Mouse (Mus musculus): ENCODE results near the gene Jagn1. TPM values are rescaled to one million over a fixed set of nuclear protein-coding genes. Genes with fewer than 3 reads are reported as not detected.

The Jagn1 gene
- polyA plus RNA-seq, 2 experiments, result 61.0 to 82.8 TPM

DNA sequence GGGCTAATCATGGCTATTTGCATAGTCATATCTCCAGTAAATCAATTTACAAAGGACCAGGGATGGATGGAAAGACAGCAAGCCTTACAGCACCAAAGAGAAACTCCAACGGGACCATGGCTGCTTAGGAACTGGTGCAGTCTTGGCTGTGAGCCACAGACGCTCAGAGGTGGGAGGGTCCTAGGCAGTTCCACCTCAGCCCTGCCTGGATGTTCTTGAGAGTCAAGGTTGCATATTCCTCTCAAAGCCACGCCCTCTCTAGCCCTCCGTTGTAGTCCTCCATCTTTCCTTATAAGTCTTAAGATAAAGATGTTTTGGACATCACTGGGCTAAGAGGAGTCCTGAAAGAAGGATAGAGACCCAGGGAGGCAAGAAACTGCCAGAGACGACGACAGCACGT lies 21.7 kb downstream of the Jagn1 start:
- ATAC-seq (ENCODE audit: low FRiP score, low read depth) (no peak), DNase-seq (ENCODE audit: low spot score) (no peak)
- no peaks in the 10 kb centered on the region for H3K4me1 ChIP-seq (ENCODE audit: control insufficient read depth, insufficient read depth, low read length)
- no peak overlapping the region for H3K4me3 ChIP-seq (replicated peaks; ENCODE audit: low read length)
- H3K27ac ChIP-seq (replicated peaks; ENCODE audit: low read depth, low read length), result no peak overlapping the region
- no peak overlapping the region for H3K9ac ChIP-seq (ENCODE audit: low read depth, low read length, severe bottlenecking)
- H3K9me3 ChIP-seq (ENCODE audit: control insufficient read depth, low read length), result no peaks in the 10 kb centered on the region
- no peaks in the 10 kb centered on the region for H3K27me3 ChIP-seq (ENCODE audit: control insufficient read depth, insufficient read depth, low read length)
- TF ChIP-seq POLR2A (IDR thresholded peaks at IDR 0.05; ENCODE audit: borderline replicate concordance, extremely low read depth, insufficient read depth, insufficient read length), result no peak
- H3K36me3 ChIP-seq (ENCODE audit: control insufficient read depth, insufficient read depth, low read length), result no peaks in the 10 kb centered on the region
- H3K4me2 ChIP-seq (replicated peaks; ENCODE audit: low read depth, low read length, severe bottlenecking), result no peak overlapping the region
- WGBS, result 59% methylated on average over 7 of the region's 7 CpGs

GRCm38 (mm10) chr6:113465602-113466001 lies 23.2 kb downstream of the Jagn1 start:
- no peak for TF ChIP-seq POLR2A (IDR thresholded peaks at IDR 0.05; ENCODE audit: borderline replicate concordance, extremely low read depth, insufficient read depth, insufficient read length)
- ATAC-seq (ENCODE audit: low FRiP score, low read depth), result no peak
- Histone ChIP-seq H3K36me3 (ENCODE audit: control insufficient read depth, insufficient read depth, low read length) (no peaks in the 10 kb centered on the region), H3K27me3 (ENCODE audit: control insufficient read depth, insufficient read depth, low read length) (peaks cover 11% of the 10 kb centered on the region), H3K4me1 (ENCODE audit: control insufficient read depth, insufficient read depth, low read length) (peaks cover 3% of the 10 kb centered on the region; the same call in 1 of the 2 replicates), H3K9me3 (ENCODE audit: control insufficient read depth, low read length) (no peaks in the 10 kb centered on the region), H3K4me2 (replicated peaks; ENCODE audit: low read depth, low read length, severe bottlenecking) (no peak overlapping the region), H3K4me3 (replicated peaks; ENCODE audit: low read length) (no peak overlapping the region), H3K27ac (replicated peaks; ENCODE audit: low read depth, low read length) (no peak overlapping the region), H3K9ac (ENCODE audit: low read depth, low read length, severe bottlenecking) (no peak overlapping the region)
- no peak for DNase-seq (ENCODE audit: low spot score)
- 51% methylated on average over 5 of the region's 5 CpGs for WGBS

DNA sequence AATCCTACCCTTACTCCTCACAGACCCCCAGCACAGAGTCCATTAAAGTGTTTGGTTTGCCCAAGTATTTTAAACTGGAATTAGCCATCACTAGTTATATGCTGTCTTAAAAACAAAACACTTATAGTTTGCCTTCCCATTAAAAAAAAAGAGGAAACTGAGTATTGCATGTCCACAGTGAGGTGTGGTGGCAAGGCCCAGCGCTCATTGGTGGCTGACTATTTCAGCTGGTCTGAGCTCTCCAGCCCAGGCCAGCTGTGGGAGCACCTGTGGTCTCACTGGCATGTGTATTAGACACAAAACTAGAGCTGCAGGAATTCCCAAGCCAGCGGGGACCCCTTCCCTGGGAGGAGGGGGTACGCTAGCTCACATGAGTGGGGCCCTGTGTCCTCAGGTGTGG lies 26.1 kb downstream of the Jagn1 start:
- peaks cover 11% of the 10 kb centered on the region for H3K27me3 ChIP-seq (ENCODE audit: control insufficient read depth, insufficient read depth, low read length)
- H3K4me1 ChIP-seq (ENCODE audit: control insufficient read depth, insufficient read depth, low read length), result peaks cover 3% of the 10 kb centered on the region; the same call in 1 of the 2 replicates
- ATAC-seq (ENCODE audit: low FRiP score, low read depth) (no peak), DNase-seq (ENCODE audit: low spot score) (no peak)
- H3K4me2 ChIP-seq (replicated peaks; ENCODE audit: low read depth, low read length, severe bottlenecking), result no peak overlapping the region
- TF ChIP-seq POLR2A (IDR thresholded peaks at IDR 0.05; ENCODE audit: borderline replicate concordance, extremely low read depth, insufficient read depth, insufficient read length), result no peak
- H3K9ac ChIP-seq (ENCODE audit: low read depth, low read length, severe bottlenecking), result no peak overlapping the region
- no peaks in the 10 kb centered on the region for H3K9me3 ChIP-seq (ENCODE audit: control insufficient read depth, low read length)
- no peak overlapping the region for H3K27ac ChIP-seq (replicated peaks; ENCODE audit: low read depth, low read length)
- 62% methylated on average over 3 of the region's 3 CpGs for WGBS
- no peak overlapping the region for H3K4me3 ChIP-seq (replicated peaks; ENCODE audit: low read length)
- no peaks in the 10 kb centered on the region for H3K36me3 ChIP-seq (ENCODE audit: control insufficient read depth, insufficient read depth, low read length)

- Histone ChIP-seq H3K27me3 (ENCODE audit: control insufficient read depth, insufficient read depth, low read length) (peaks cover 11% of the 10 kb centered on the region), H3K27ac (replicated peaks; ENCODE audit: low read depth, low read length) (no peak overlapping the region), H3K4me1 (ENCODE audit: control insufficient read depth, insufficient read depth, low read length) (peaks cover 3% of the 10 kb centered on the region; the same call in 1 of the 2 replicates), H3K9ac (ENCODE audit: low read depth, low read length, severe bottlenecking) (peak overlapping the region; percentile 52; the same call in 1 of the 2 replicates), H3K36me3 (ENCODE audit: control insufficient read depth, insufficient read depth, low read length) (no peaks in the 10 kb centered on the region), H3K4me2 (replicated peaks; ENCODE audit: low read depth, low read length, severe bottlenecking) (peak overlapping the region; percentile 72), H3K4me3 (replicated peaks; ENCODE audit: low read length) (peak overlapping the region; percentile 40), H3K9me3 (ENCODE audit: control insufficient read depth, low read length) (no peaks in the 10 kb centered on the region)
- DNase-seq (ENCODE audit: low spot score) (peak; percentile 77), ATAC-seq (ENCODE audit: low FRiP score, low read depth) (peak; percentile 84)
- no peak for TF ChIP-seq POLR2A (IDR thresholded peaks at IDR 0.05; ENCODE audit: borderline replicate concordance, extremely low read depth, insufficient read depth, insufficient read length)
- 9% methylated on average over 9 of the region's 9 CpGs for WGBS
Measured at GRCm38 (mm10) chr6:113469021-113469420, 26.7 kb downstream of the Jagn1 start.

- Histone ChIP-seq H3K9ac (ENCODE audit: low read depth, low read length, severe bottlenecking) (peak overlapping the region; percentile 52), H3K27ac (replicated peaks; ENCODE audit: low read depth, low read length) (no peak overlapping the region), H3K27me3 (ENCODE audit: control insufficient read depth, insufficient read depth, low read length) (peaks cover 11% of the 10 kb centered on the region), H3K4me1 (ENCODE audit: control insufficient read depth, insufficient read depth, low read length) (peaks cover 3% of the 10 kb centered on the region; the same call in 1 of the 2 replicates), H3K4me3 (replicated peaks; ENCODE audit: low read length) (peak overlapping the region; percentile 40), H3K9me3 (ENCODE audit: control insufficient read depth, low read length) (no peaks in the 10 kb centered on the region), H3K4me2 (replicated peaks; ENCODE audit: low read depth, low read length, severe bottlenecking) (peak overlapping the region; percentile 72), H3K36me3 (ENCODE audit: control insufficient read depth, insufficient read depth, low read length) (no peaks in the 10 kb centered on the region)
- ATAC-seq (ENCODE audit: low FRiP score, low read depth), result peak; percentile 76
- peak; percentile 74 for DNase-seq (ENCODE audit: low spot score)
- TF ChIP-seq POLR2A (IDR thresholded peaks at IDR 0.05; ENCODE audit: borderline replicate concordance, extremely low read depth, insufficient read depth, insufficient read length), result no peak
- WGBS, result 3% methylated on average over 28 of the region's 31 CpGs
Measured at GRCm38 (mm10) chr6:113469432-113469831, 27.1 kb downstream of the Jagn1 start.

All from limb, embryonic 14.5 days (tissue).